Mouse (Mus musculus) lung, adult 2 months (tissue): ENCODE measurements at regions not wholly inside any gene's neighbourhood (a gene's known extent, or its start where the extent isn't known, plus 50 kb on each side); places are given as distances from the start of the nearest gene placed in this dataset.

Source experiments
- CTCF ChIP-seq: fragments of 200-500 bp; IDR thresholded peaks from 2 replicates; pipeline ENCODE4 v1.5.1; 2011; ENCODE audit warnings: mild to moderate bottlenecking, low read length, control low read depth; ENCODE audit not compliant: insufficient read depth
- POLR2A ChIP-seq: fragments of 200-500 bp; IDR thresholded peaks from 2 replicates; pipeline ENCODE4 v1.6.1; 2011; ENCODE audit warnings: low read depth, mild to moderate bottlenecking, control low read depth, low read length, borderline replicate concordance; ENCODE audit errors: extremely low read depth

DNA sequence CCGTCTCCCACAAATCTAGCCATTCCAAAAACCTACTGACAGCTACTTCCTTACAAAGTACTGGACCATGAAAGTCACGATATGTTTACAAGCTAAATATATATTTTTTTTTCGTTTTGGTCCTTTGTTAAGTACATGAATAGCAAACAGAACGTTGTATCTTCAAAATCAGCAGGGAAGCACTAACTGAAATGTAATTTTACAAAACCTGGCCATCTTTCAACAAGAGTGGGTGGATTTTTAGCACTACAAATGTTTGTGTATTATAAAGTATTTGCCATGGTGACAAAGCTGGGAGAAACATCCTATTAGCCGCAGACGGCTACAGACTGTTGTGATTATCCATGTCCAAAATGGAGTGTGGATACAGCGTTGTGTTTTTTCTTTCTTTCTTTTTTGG, 233.1 kb upstream of the Tank start:
- no peak for TF ChIP-seq CTCF
- no peak for TF ChIP-seq POLR2A
